Mouse (Mus musculus) ES-Bruce4 (cell line): ENCODE data around the gene Mrpl17.

Experiments used
- CTCF ChIP-seq: IDR thresholded peaks from one replicate; pipeline ENCODE4 v1.8.1; 2011; ENCODE audit warnings: low read depth, low read length
- EP300 ChIP-seq: IDR thresholded peaks from 2 replicates; pipeline ENCODE4 v1.6.1; 2011; ENCODE audit warnings: low read depth, low read length; ENCODE audit not compliant: insufficient read depth
- POLR2A ChIP-seq: IDR thresholded peaks from one replicate; pipeline ENCODE4 v1.8.1; 2011; ENCODE audit warnings: low read length; ENCODE audit not compliant: insufficient read depth

- TF ChIP-seq CTCF (no peak), POLR2A (no peak), EP300 (no peak)
Measured at GRCm38 (mm10) chr7:105808385-105808784, 2.5 kb downstream of the Mrpl17 start.
